Mouse (Mus musculus) heart, adult 2 months (tissue): Measurements from ENCODE around the gene Hist3h2a. TPM values are rescaled to one million over a fixed set of nuclear protein-coding genes. Genes with fewer than 3 reads are reported as not detected.

ENCODE experiments used
- DNase-seq, 2 experiments: peaks; one replicate each; pipeline ENCODE4 v3.0.0; 2021
- H3K27ac ChIP-seq: fragments of 200-600 bp; 2 replicates; pipeline ENCODE4 v1.8.1; 2022
- H3K27me3 ChIP-seq: fragments of 200-500 bp; 2 replicates; pipeline ENCODE4 v1.6.1; 2012; ENCODE audit warnings: mild to moderate bottlenecking, low read length, inconsistent platforms, mixed read lengths; ENCODE audit not compliant: control insufficient read depth, insufficient read depth
- H3K36me3 ChIP-seq: fragments of 200-500 bp; 2 replicates; pipeline ENCODE4 v1.6.1; 2012; ENCODE audit warnings: low read length, inconsistent platforms; ENCODE audit not compliant: control insufficient read depth, insufficient read depth
- H3K4me1 ChIP-seq: fragments of 200-500 bp; 2 replicates; pipeline ENCODE4 v1.6.1; 2011; ENCODE audit warnings: low read length; ENCODE audit not compliant: control insufficient read depth, insufficient read depth
- H3K4me3 ChIP-seq: fragments of 200-600 bp; 2 replicates; pipeline ENCODE4 v1.8.1; 2022
- H3K79me2 ChIP-seq: fragments of 200-500 bp; replicated peaks from 2 replicates; pipeline ENCODE4 v1.6.1; 2012; ENCODE audit warnings: mild to moderate bottlenecking, inconsistent platforms, low read length, moderate library complexity, mixed read lengths; ENCODE audit not compliant: control insufficient read depth, insufficient read depth
- H3K9ac ChIP-seq: fragments of 200-500 bp; 2 replicates; pipeline ENCODE4 v1.6.1; 2012; ENCODE audit warnings: low read depth, mild to moderate bottlenecking, control low read depth, inconsistent platforms, low read length, mixed read lengths
- CTCF ChIP-seq: fragments of 200-600 bp; IDR thresholded peaks from 2 replicates; pipeline ENCODE4 v1.8.1; 2022; ENCODE audit warnings: antibody characterized with exemption, mild to moderate bottlenecking, moderate library complexity
- EP300 ChIP-seq: fragments of 200-500 bp; IDR thresholded peaks from 2 replicates; pipeline ENCODE4 v1.6.1; 2011; ENCODE audit warnings: low read depth, low read length, control low read depth; ENCODE audit not compliant: insufficient read depth
- POLR2A ChIP-seq: fragments of 200-500 bp; IDR thresholded peaks from 2 replicates; pipeline ENCODE4 v1.6.1; 2011; ENCODE audit warnings: mild to moderate bottlenecking, low read depth, low read length, control low read depth; ENCODE audit not compliant: insufficient read depth
- WGBS: fragments of 180-500 bp; shearing (Covaris S2); methylation state at CpG from one replicate; pipeline ENCODE4 v1.1.7; 2018; 5-methylcytosine and 5-hydroxymethylcytosine counted together
- intact Hi-C: fragments of 180-260 bp; cut with DNase I; formaldehyde crosslinking; loops from one replicate; pipeline ENCODE4 v1.15.1; 2025
- polyA plus RNA-seq: library from polyadenylated mRNA; depleted of rRNA; stranded (reverse); fragments of >200 nt; gene quantifications from 2 replicates; pipeline ENCODE4 v1.2.3, GENCODE M21; 2012
- total RNA-seq, 2 experiments: library from RNA; stranded (reverse); gene quantifications; 2 replicates each; pipeline ENCODE4 v1.2.3; 2021

The Hist3h2a gene
- total and polyA plus RNA-seq, 3 experiments, result 13.6 to 15.4 (median 14.0) TPM

DNA sequence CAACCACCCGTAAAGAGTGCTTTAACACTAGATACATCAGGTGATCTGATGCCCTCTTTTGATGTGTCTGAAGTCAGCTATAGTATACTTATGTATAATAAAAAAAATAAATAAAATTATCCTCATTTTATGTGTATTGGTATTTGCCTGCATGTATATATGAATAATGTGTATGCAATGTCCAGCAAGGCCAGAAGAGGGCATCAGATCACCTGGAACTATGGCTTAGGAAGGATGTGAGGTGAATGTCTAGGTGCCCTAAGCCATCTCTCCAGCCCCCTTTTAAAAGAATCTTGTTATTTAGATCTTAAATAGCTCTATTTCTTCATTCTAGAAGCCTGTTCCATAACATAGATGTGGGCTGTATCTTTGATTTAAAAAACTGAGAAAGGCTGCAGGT is 12.9 kb downstream of the Hist3h2a start:
- TF ChIP-seq CTCF, result peak; percentile 78
- no peak for TF ChIP-seq EP300
- H3K4me1 ChIP-seq, result no peaks in the 10 kb centered on the region
- H3K27me3 ChIP-seq, result 0 out of 2 replicates have a peak, but pooled peaks cover under 1% of the 10 kb centered on the region
- no peak overlapping the region for H3K27ac ChIP-seq
- H3K4me3 ChIP-seq, result no peak overlapping the region
- no peak overlapping the region for H3K9ac ChIP-seq
- intact Hi-C loops, result no loop called here
- H3K79me2 ChIP-seq, result no peaks in the 10 kb centered on the region
- no peak for DNase-seq
- no peaks in the 10 kb centered on the region for H3K36me3 ChIP-seq
- 98% methylated on average over 1 of the region's 1 CpGs for WGBS

DNA sequence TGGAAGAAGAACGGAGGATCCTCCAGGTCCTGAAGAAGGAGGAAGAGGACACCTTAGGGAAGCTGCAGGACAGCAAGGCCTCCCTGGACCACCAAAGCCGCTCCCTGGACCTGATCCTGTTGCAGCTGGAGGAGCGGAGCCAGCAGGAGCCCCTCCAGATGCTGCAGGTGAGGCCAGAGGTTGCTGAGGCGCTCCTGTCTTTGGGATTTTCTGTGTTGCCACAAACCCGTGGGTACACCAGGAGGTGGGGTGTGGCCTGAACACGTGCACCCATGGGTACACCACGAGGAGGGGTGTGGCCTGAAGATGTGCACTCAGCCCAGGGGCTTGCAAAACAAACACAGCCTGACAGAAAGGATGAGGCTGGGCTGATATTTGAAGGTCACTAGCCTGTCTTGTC is 14.1 kb downstream of the Hist3h2a start:
- Histone ChIP-seq H3K4me1 (no peaks in the 10 kb centered on the region), H3K4me3 (no peak overlapping the region), H3K27me3 (no peaks in the 10 kb centered on the region), H3K79me2 (no peaks in the 10 kb centered on the region), H3K27ac (no peak overlapping the region), H3K36me3 (no peaks in the 10 kb centered on the region), H3K9ac (no peak overlapping the region)
- TF ChIP-seq EP300, result no peak
- TF ChIP-seq POLR2A, result no peak
- no peak for TF ChIP-seq CTCF
- WGBS, result 82% methylated on average over 7 of the region's 7 CpGs
- intact Hi-C loops, result no loop called here
- DNase-seq, result no peak

DNA sequence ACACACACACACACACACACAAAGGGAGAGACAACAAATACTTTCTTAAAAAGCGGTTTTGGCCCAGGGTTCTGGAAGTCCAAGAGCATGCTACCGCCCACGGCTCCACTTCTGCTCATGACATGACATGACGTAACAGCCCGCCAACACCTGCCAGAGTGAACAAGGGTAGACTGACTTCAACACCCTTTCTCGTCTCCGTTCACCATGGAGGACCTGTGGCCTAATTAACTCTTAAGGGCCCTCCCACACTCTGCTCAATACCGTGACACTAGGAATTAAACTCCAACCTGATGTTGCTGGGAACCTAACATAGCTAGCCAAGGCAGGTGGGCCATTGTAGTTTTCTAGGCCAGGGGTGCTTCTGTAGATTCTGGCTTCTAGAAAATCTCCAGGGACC is 14.5 kb downstream of the Hist3h2a start:
- Histone ChIP-seq H3K27me3 (no peaks in the 10 kb centered on the region), H3K9ac (no peak overlapping the region), H3K27ac (no peak overlapping the region), H3K79me2 (no peaks in the 10 kb centered on the region), H3K36me3 (no peaks in the 10 kb centered on the region), H3K4me3 (no peak overlapping the region), H3K4me1 (no peaks in the 10 kb centered on the region)
- TF ChIP-seq CTCF (no peak), POLR2A (no peak), EP300 (no peak)
- 71% methylated on average over 8 of the region's 8 CpGs for WGBS
- intact Hi-C loops, result no loop called here
- DNase-seq, result no peak

DNA sequence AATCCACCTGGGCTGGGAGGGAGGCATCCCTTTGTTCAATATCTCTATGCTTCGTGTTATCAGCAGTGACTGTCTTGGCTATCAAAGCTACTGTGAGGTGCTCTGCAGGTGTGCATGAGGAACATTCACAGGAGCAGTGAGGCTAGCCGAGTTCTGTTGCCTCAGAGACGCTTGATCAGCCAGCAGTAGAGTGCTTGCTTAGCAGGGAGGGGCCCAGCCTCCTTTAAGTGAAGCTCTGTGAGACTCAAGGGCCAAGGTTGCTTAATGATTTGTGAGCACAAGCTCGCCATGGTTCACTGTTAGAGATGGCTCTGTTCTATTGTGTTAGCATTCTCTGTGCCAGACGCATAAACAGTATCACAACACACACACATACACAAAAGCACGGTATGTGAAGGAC is 15.2 kb downstream of the Hist3h2a start:
- Histone ChIP-seq H3K9ac (no peak overlapping the region), H3K27me3 (no peaks in the 10 kb centered on the region), H3K4me3 (no peak overlapping the region), H3K36me3 (no peaks in the 10 kb centered on the region), H3K4me1 (no peaks in the 10 kb centered on the region), H3K27ac (no peak overlapping the region), H3K79me2 (no peaks in the 10 kb centered on the region)
- intact Hi-C loops, result loop anchor here (10.0 kb wide), 1 partner anchor 235 kb away; the partner anchor contains the start of genes 2310033P09Rik and Mrpl55
- no peak for DNase-seq
- 76% methylated on average over 6 of the region's 6 CpGs for WGBS
- no peak for TF ChIP-seq CTCF
- no peak for TF ChIP-seq EP300

DNA sequence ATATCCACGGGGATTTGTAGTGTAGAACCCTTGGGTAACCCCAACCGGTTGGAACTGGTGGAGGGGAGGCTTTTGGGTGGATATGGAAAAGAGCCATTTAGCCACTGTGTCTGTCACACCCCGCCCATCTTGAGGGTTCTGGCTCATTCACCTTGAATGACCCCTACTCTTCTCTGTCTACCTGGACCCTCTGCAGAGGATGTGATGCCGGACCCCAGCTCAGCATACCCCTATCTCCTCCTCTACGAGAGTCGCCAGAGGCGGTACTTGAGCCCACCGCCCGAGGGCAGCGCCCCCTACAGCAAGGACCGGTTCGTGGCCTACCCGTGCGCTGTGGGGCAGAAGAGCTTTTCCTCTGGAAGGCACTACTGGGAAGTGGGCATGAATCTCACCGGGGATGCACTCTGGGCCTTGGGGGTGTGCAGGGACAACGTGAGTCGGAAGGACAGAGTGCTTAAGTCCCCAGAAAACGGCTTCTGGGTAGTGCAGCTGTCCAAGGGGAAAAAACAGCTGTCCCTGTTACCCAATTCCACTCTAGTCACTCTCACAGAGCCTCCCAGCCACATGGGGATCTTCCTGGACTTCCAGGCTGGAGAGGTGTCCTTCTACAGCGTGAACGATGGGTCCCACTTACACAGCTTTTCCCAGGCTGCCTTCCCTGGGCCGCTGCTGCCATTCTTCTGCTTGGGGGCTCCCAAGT is 16.5 kb downstream of the Hist3h2a start:
- H3K36me3 ChIP-seq, result no peaks in the 10 kb centered on the region
- no peak for DNase-seq
- no peaks in the 10 kb centered on the region for H3K27me3 ChIP-seq
- H3K79me2 ChIP-seq, result no peaks in the 10 kb centered on the region
- H3K4me3 ChIP-seq, result no peak overlapping the region
- H3K27ac ChIP-seq, result no peak overlapping the region
- H3K9ac ChIP-seq, result no peak overlapping the region
- TF ChIP-seq CTCF, result 0 out of 2 replicates have a peak, but pooled peaks have one; percentile 13
- TF ChIP-seq POLR2A, result no peak
- intact Hi-C loops, result loop anchor here (10.0 kb wide), 1 partner anchor 234 kb away; the partner anchor contains the start of genes 2310033P09Rik and Mrpl55
- 87% methylated on average over 21 of the region's 21 CpGs for WGBS
- H3K4me1 ChIP-seq, result no peaks in the 10 kb centered on the region

DNA sequence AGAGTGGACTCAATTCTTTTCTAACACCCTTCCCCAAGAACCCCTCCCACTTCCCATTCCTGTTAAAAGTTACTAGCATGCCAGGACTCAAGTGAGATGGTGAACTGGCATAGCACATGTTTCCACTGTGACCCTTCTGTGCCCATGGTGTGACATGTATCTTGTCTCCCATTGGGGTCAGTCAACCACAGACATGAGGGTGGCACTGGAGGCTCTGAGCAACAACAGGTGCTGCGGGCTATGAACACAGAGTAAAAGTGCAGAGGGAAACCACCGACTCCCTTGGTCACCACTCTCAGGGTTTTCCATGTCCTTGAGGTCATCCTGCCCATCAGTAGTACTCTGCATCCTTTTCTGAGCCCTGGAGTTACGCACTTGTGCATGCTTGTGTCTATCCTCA is 17.3 kb downstream of the Hist3h2a start:
- TF ChIP-seq POLR2A, result no peak
- no peak for TF ChIP-seq EP300
- no peak for TF ChIP-seq CTCF
- H3K9ac ChIP-seq, result no peak overlapping the region
- WGBS, result 83% methylated on average over 3 of the region's 3 CpGs
- intact Hi-C loops, result loop anchor here (10.0 kb wide), 1 partner anchor 233 kb away; the partner anchor contains the start of genes 2310033P09Rik and Mrpl55
- no peaks in the 10 kb centered on the region for H3K79me2 ChIP-seq
- no peaks in the 10 kb centered on the region for H3K36me3 ChIP-seq
- no peak overlapping the region for H3K4me3 ChIP-seq
- no peaks in the 10 kb centered on the region for H3K27me3 ChIP-seq
- no peak overlapping the region for H3K27ac ChIP-seq
- H3K4me1 ChIP-seq, result no peaks in the 10 kb centered on the region
- DNase-seq, result no peak
